Mouse (Mus musculus) common myeloid progenitor, adult 5-6 weeks (primary cell): ENCODE data around the gene Crtac1. TPM values are rescaled to one million over a fixed set of nuclear protein-coding genes. Genes with fewer than 3 reads are reported as not detected.

Experiments
- ATAC-seq: replicated peaks from 2 replicates; pipeline ENCODE4 v1.8.0; 2016; ENCODE audit warnings: low read depth, mild to moderate bottlenecking, moderate TSS enrichment, inconsistent platforms; ENCODE audit not compliant: poor library complexity, severe bottlenecking
- total RNA-seq: library from RNA; stranded (forward); fragments of 200-1000, 187-1606 nt; gene quantifications from 2 replicates; pipeline ENCODE4 v1.2.3, GENCODE M21; 2017

Gene Crtac1
- not detected in 2 replicates for total RNA-seq

GRCm38 (mm10) chr19:42431485-42432190, at the start of gene Crtac1:
Gene Crtac1, minus strand, starts transcription at chr19:42431783.
- ATAC-seq = no peak

- no peak for ATAC-seq
Measured at GRCm38 (mm10) chr19:42478303-42478702, 46.7 kb upstream of the Crtac1 start.

GRCm38 (mm10) chr19:42477769-42478168, 46.2 kb upstream of the Crtac1 start:
- ATAC-seq = no peak

- ATAC-seq = no peak
Measured at GRCm38 (mm10) chr19:42472831-42473230, 41.2 kb upstream of the Crtac1 start.

- ATAC-seq = no peak
Measured at GRCm38 (mm10) chr19:42471571-42471970, 40.0 kb upstream of the Crtac1 start.

- ATAC-seq = no peak
Measured at GRCm38 (mm10) chr19:42461851-42462250, 30.3 kb upstream of the Crtac1 start.

- ATAC-seq = no peak
Measured at GRCm38 (mm10) chr19:42461353-42461752, 29.8 kb upstream of the Crtac1 start.

- ATAC-seq = no peak
Measured at GRCm38 (mm10) chr19:42459512-42459911, 27.9 kb upstream of the Crtac1 start.

GRCm38 (mm10) chr19:42454481-42455236, 23.1 kb upstream of the Crtac1 start:
- no peak for ATAC-seq

GRCm38 (mm10) chr19:42454006-42454405, 22.4 kb upstream of the Crtac1 start:
- ATAC-seq = no peak

- ATAC-seq = no peak
Measured at GRCm38 (mm10) chr19:42452539-42452938, 21.0 kb upstream of the Crtac1 start.

- ATAC-seq = no peak
Measured at GRCm38 (mm10) chr19:42448539-42448938, 17.0 kb upstream of the Crtac1 start.

- ATAC-seq = peak; percentile 71
Measured at GRCm38 (mm10) chr19:42443887-42444409, 12.4 kb upstream of the Crtac1 start.

GRCm38 (mm10) chr19:42443266-42443665, 11.7 kb upstream of the Crtac1 start:
- no peak for ATAC-seq

- no peak for ATAC-seq
Measured at GRCm38 (mm10) chr19:42442246-42443197, 10.9 kb upstream of the Crtac1 start.

GRCm38 (mm10) chr19:42440089-42440488, 8.5 kb upstream of the Crtac1 start:
- no peak for ATAC-seq

GRCm38 (mm10) chr19:42439353-42439752, 7.8 kb upstream of the Crtac1 start:
- ATAC-seq = no peak

- ATAC-seq = no peak
Measured at GRCm38 (mm10) chr19:42435621-42436020, 4.0 kb upstream of the Crtac1 start.

- no peak for ATAC-seq
Measured at GRCm38 (mm10) chr19:42432761-42433160, 1.2 kb upstream of the Crtac1 start.

GRCm38 (mm10) chr19:42432191-42432590, 608 bp upstream of the Crtac1 start:
- peak; percentile 43; the same call in 1 of the 2 replicates for ATAC-seq
